Mouse (Mus musculus) heart, embryonic 12.5 days (tissue): ENCODE measurements around the gene Pin1. TPM values are rescaled to one million over a fixed set of nuclear protein-coding genes. Genes with fewer than 3 reads are reported as not detected.
"Not testable (repeated sequence)": the region's sequence is repeated elsewhere in the genome, so short reads cannot be mapped to it uniquely, and the experiment has no call there.

Source experiments
- ATAC-seq: fragments of 200-750 bp; cut with Nextera tagmentation; 2 replicates; pipeline ENCODE4 v1.8.0; 2017; ENCODE audit warnings: moderate TSS enrichment, moderate library complexity; ENCODE audit not compliant: insufficient number of reproducible peaks, low FRiP score
- H3K27ac ChIP-seq: fragments of 300-500 bp; sonication (generic); 2 replicates; pipeline ENCODE4 v1.5.1; 2016; ENCODE audit warnings: mild to moderate bottlenecking, moderate library complexity; ENCODE audit not compliant: poor library complexity, severe bottlenecking
- H3K27me3 ChIP-seq: fragments of 300-500 bp; sonication (generic); replicated peaks from 2 replicates; pipeline ENCODE4 v1.6.1; 2016; ENCODE audit warnings: mild to moderate bottlenecking, moderate library complexity
- H3K36me3 ChIP-seq: fragments of 300-500 bp; sonication (generic); 2 replicates; pipeline ENCODE4 v1.6.1; 2016; ENCODE audit warnings: mild to moderate bottlenecking, moderate library complexity
- H3K4me1 ChIP-seq: fragments of 300-500 bp; sonication (generic); replicated peaks from 2 replicates; pipeline ENCODE4 v1.6.1; 2016; ENCODE audit warnings: mild to moderate bottlenecking
- H3K4me2 ChIP-seq: fragments of 300-500 bp; sonication (generic); 2 replicates; pipeline ENCODE4 v1.6.1; 2016; ENCODE audit warnings: mild to moderate bottlenecking, moderate library complexity
- H3K4me3 ChIP-seq: fragments of 300-500 bp; sonication (generic); 2 replicates; pipeline ENCODE4 v1.5.1; 2016; ENCODE audit warnings: mild to moderate bottlenecking
- H3K9ac ChIP-seq: fragments of 300-500 bp; sonication (generic); 2 replicates; pipeline ENCODE4 v1.6.1; 2016; ENCODE audit warnings: mild to moderate bottlenecking, moderate library complexity
- H3K9me3 ChIP-seq: fragments of 300-500 bp; sonication (generic); replicated peaks from 2 replicates; pipeline ENCODE4 v1.6.1; 2016; ENCODE audit warnings: mild to moderate bottlenecking, moderate library complexity
- WGBS: fragments of 180-500 bp; shearing (Covaris S2); methylation state at CpG from one replicate; pipeline ENCODE4 v1.1.7; 2016; 5-methylcytosine and 5-hydroxymethylcytosine counted together
- polyA plus RNA-seq: library from polyadenylated mRNA; unstranded; fragments of >200 nt; fragmentation: Nextera tagmentation; extraction: Ambion mirVana; gene quantifications from 2 replicates; pipeline ENCODE4 v1.2.1, GENCODE M21; 2016

Pin1 gene
- polyA plus RNA-seq, 1 experiment from 2014 or later, result 43.4 TPM

- 43% methylated on average over 7 of the region's 7 CpGs for WGBS
- no peak overlapping the region for H3K9ac ChIP-seq
- no peak overlapping the region for H3K4me3 ChIP-seq
- ATAC-seq, result no peak
- H3K4me1 ChIP-seq, result no peaks in the 10 kb centered on the region
- H3K36me3 ChIP-seq, result no peaks in the 10 kb centered on the region
- H3K27me3 ChIP-seq, result no peaks in the 10 kb centered on the region
- H3K27ac ChIP-seq, result no peak overlapping the region
- H3K4me2 ChIP-seq, result no peak overlapping the region
- H3K9me3 ChIP-seq, result 0 out of 2 replicates have a peak, but pooled peaks cover 3% of the 10 kb centered on the region
Observed at GRCm38 (mm10) chr9:20681546-20682388, 29.9 kb downstream of the Pin1 start.

GRCm38 (mm10) chr9:20682389-20682722 is 30.5 kb downstream of the Pin1 start:
- 61% methylated on average over 2 of the region's 2 CpGs for WGBS
- H3K9me3 ChIP-seq, result 0 out of 2 replicates have a peak, but pooled peaks cover 3% of the 10 kb centered on the region
- H3K9ac ChIP-seq, result no peak overlapping the region
- no peak overlapping the region for H3K4me3 ChIP-seq
- H3K27me3 ChIP-seq, result no peaks in the 10 kb centered on the region
- H3K36me3 ChIP-seq, result no peaks in the 10 kb centered on the region
- H3K4me2 ChIP-seq, result no peak overlapping the region
- no peak overlapping the region for H3K27ac ChIP-seq
- H3K4me1 ChIP-seq, result no peaks in the 10 kb centered on the region
- ATAC-seq, result no peak

- WGBS, result 46% methylated on average over 16 of the region's 17 CpGs
Observed at GRCm38 (mm10) chr9:20685081-20685861, 33.4 kb downstream of the Pin1 start.

GRCm38 (mm10) chr9:20689403-20689802 is 37.5 kb downstream of the Pin1 start:
- WGBS, result 43% methylated on average over 1 of the region's 1 CpGs
- Histone ChIP-seq H3K9ac (no peak overlapping the region), H3K4me3 (no peak overlapping the region), H3K27ac (peak overlapping the region; percentile 44; the same call in 1 of the 2 replicates), H3K27me3 (peaks cover 18% of the 10 kb centered on the region), H3K36me3 (no peaks in the 10 kb centered on the region), H3K9me3 (no peaks in the 10 kb centered on the region), H3K4me1 (peaks cover 10% of the 10 kb centered on the region), H3K4me2 (0 out of 2 replicates have a peak overlapping the region, but pooled peaks have one; percentile 22)
- ATAC-seq, result no peak

More at GRCm38 (mm10) chr9:20685081-20685861, 33.4 kb downstream of the Pin1 start:
- 0 out of 2 replicates have a peak, but pooled peaks cover 3% of the 10 kb centered on the region for H3K9me3 ChIP-seq
- no peaks in the 10 kb centered on the region for H3K36me3 ChIP-seq
- H3K4me2 ChIP-seq, result no peak overlapping the region
- peaks cover 10% of the 10 kb centered on the region for H3K4me1 ChIP-seq
- ATAC-seq, result no peak
- H3K4me3 ChIP-seq, result no peak overlapping the region
- H3K27me3 ChIP-seq, result no peaks in the 10 kb centered on the region
- no peak overlapping the region for H3K27ac ChIP-seq
- no peak overlapping the region for H3K9ac ChIP-seq

GRCm38 (mm10) chr9:20689913-20690312 is 38.0 kb downstream of the Pin1 start:
- Histone ChIP-seq H3K4me2 (0 out of 2 replicates have a peak overlapping the region, but pooled peaks have one; percentile 22), H3K27me3 (peaks cover 20% of the 10 kb centered on the region), H3K4me3 (no peak overlapping the region), H3K9ac (no peak overlapping the region), H3K27ac (peak overlapping the region; percentile 44; the same call in 1 of the 2 replicates), H3K36me3 (no peaks in the 10 kb centered on the region), H3K9me3 (no peaks in the 10 kb centered on the region), H3K4me1 (peaks cover 13% of the 10 kb centered on the region)
- peak; percentile 57 for ATAC-seq
- 2% methylated on average over 4 of the region's 4 CpGs for WGBS

GRCm38 (mm10) chr9:20690449-20690848 is 38.6 kb downstream of the Pin1 start:
- H3K36me3 ChIP-seq, H3K4me2 ChIP-seq, H3K9ac ChIP-seq, H3K4me3 ChIP-seq, H3K9me3 ChIP-seq, ATAC-seq, H3K27ac ChIP-seq: not testable (repeated sequence)
- Histone ChIP-seq H3K4me1 (peaks cover 18% of the 10 kb centered on the region), H3K27me3 (peaks cover 25% of the 10 kb centered on the region)
- WGBS, result 86% methylated on average over 2 of the region's 2 CpGs

- H3K9ac ChIP-seq, result no peak overlapping the region
- no peak overlapping the region for H3K27ac ChIP-seq
- no peaks in the 10 kb centered on the region for H3K36me3 ChIP-seq
- peaks cover 27% of the 10 kb centered on the region for H3K4me1 ChIP-seq
- H3K27me3 ChIP-seq, result peaks cover 42% of the 10 kb centered on the region
- ATAC-seq, result no peak
- H3K4me3 ChIP-seq, result no peak overlapping the region
- no peak overlapping the region for H3K4me2 ChIP-seq
- 84% methylated on average over 3 of the region's 3 CpGs for whole genome bisulfite sequencing
- no peaks in the 10 kb centered on the region for H3K9me3 ChIP-seq
Observed at GRCm38 (mm10) chr9:20692863-20693262, 41.0 kb downstream of the Pin1 start.

- Histone ChIP-seq H3K9me3 (no peaks in the 10 kb centered on the region), H3K36me3 (no peaks in the 10 kb centered on the region), H3K4me2 (peak overlapping the region; percentile 73), H3K4me1 (peaks cover 22% of the 10 kb centered on the region), H3K27ac (no peak overlapping the region), H3K9ac (peak overlapping the region; percentile 56), H3K4me3 (peak overlapping the region; percentile 43), H3K27me3 (peaks cover 42% of the 10 kb centered on the region)
- no peak for ATAC-seq
- 4% methylated on average over 25 of the region's 25 CpGs for whole genome bisulfite sequencing
Observed at GRCm38 (mm10) chr9:20694721-20695235, 42.9 kb downstream of the Pin1 start.

- Histone ChIP-seq H3K4me3 (no peak overlapping the region), H3K27ac (no peak overlapping the region), H3K9ac (no peak overlapping the region), H3K4me1 (peaks cover 17% of the 10 kb centered on the region), H3K27me3 (peaks cover 42% of the 10 kb centered on the region), H3K36me3 (no peaks in the 10 kb centered on the region), H3K9me3 (peaks cover 4% of the 10 kb centered on the region; the same call in 1 of the 2 replicates), H3K4me2 (no peak overlapping the region)
- 52% methylated on average over 5 of the region's 5 CpGs for whole genome bisulfite sequencing
- ATAC-seq, result no peak
Observed at GRCm38 (mm10) chr9:20696107-20696712, 44.3 kb downstream of the Pin1 start.

GRCm38 (mm10) chr9:20697466-20697865 is 45.6 kb downstream of the Pin1 start:
- Histone ChIP-seq H3K9ac (no peak overlapping the region), H3K4me2 (no peak overlapping the region), H3K27me3 (peaks cover 42% of the 10 kb centered on the region), H3K9me3 (peaks cover 4% of the 10 kb centered on the region; the same call in 1 of the 2 replicates), H3K36me3 (no peaks in the 10 kb centered on the region), H3K27ac (no peak overlapping the region), H3K4me1 (peaks cover 17% of the 10 kb centered on the region), H3K4me3 (no peak overlapping the region)
- no peak for ATAC-seq
- WGBS, result 30% methylated on average over 8 of the region's 8 CpGs
